Mouse (Mus musculus): Measurements from ENCODE around the gene Shkbp1. TPM values are rescaled to one million over a fixed set of nuclear protein-coding genes. Genes with fewer than 3 reads are reported as not detected.

The Shkbp1 gene
- polyA plus RNA-seq, 1 experiment from 2014 or later, result 29.6 TPM

GRCm38 (mm10) chr7:27371715-27372462 is 16.1 kb upstream of the Shkbp1 start:
- H3K4me1 ChIP-seq (ENCODE audit: control insufficient read depth, insufficient read depth, low read length), result no peaks in the 10 kb centered on the region
- H3K27ac ChIP-seq (ENCODE audit: low read depth, low read length), result no peak overlapping the region
- ATAC-seq (ENCODE audit: low read depth), result no peak
- H3K36me3 ChIP-seq (ENCODE audit: control insufficient read depth, insufficient read depth, low read length), result no peaks in the 10 kb centered on the region
- H3K4me2 ChIP-seq (ENCODE audit: low read depth, low read length), result no peak overlapping the region
- no peak overlapping the region for H3K9ac ChIP-seq (replicated peaks; ENCODE audit: low read depth, low read length)
- no peaks in the 10 kb centered on the region for H3K9me3 ChIP-seq (ENCODE audit: control insufficient read depth, low read length)
- no peak overlapping the region for H3K4me3 ChIP-seq (ENCODE audit: low read depth, low read length)
- peaks cover 84% of the 10 kb centered on the region for H3K27me3 ChIP-seq (ENCODE audit: control insufficient read depth, insufficient read depth, low read length)
- 7% methylated on average over 44 of the region's 44 CpGs for WGBS

- ATAC-seq (ENCODE audit: low read depth), result no peak
- Histone ChIP-seq H3K9me3 (ENCODE audit: control insufficient read depth, low read length) (no peaks in the 10 kb centered on the region), H3K4me1 (ENCODE audit: control insufficient read depth, insufficient read depth, low read length) (no peaks in the 10 kb centered on the region), H3K4me2 (ENCODE audit: low read depth, low read length) (no peak overlapping the region), H3K27me3 (ENCODE audit: control insufficient read depth, insufficient read depth, low read length) (peaks cover 93% of the 10 kb centered on the region), H3K36me3 (ENCODE audit: control insufficient read depth, insufficient read depth, low read length) (no peaks in the 10 kb centered on the region), H3K27ac (ENCODE audit: low read depth, low read length) (no peak overlapping the region), H3K4me3 (ENCODE audit: low read depth, low read length) (no peak overlapping the region), H3K9ac (replicated peaks; ENCODE audit: low read depth, low read length) (no peak overlapping the region)
- 76% methylated on average over 19 of the region's 19 CpGs for WGBS
Measured at GRCm38 (mm10) chr7:27369111-27369510, 13.3 kb upstream of the Shkbp1 start.

GRCm38 (mm10) chr7:27367976-27368375 is 12.2 kb upstream of the Shkbp1 start:
- no peaks in the 10 kb centered on the region for H3K36me3 ChIP-seq (ENCODE audit: control insufficient read depth, insufficient read depth, low read length)
- no peak overlapping the region for H3K4me2 ChIP-seq (ENCODE audit: low read depth, low read length)
- H3K27ac ChIP-seq (ENCODE audit: low read depth, low read length), result no peak overlapping the region
- no peak overlapping the region for H3K4me3 ChIP-seq (ENCODE audit: low read depth, low read length)
- H3K9me3 ChIP-seq (ENCODE audit: control insufficient read depth, low read length), result no peaks in the 10 kb centered on the region
- no peak for ATAC-seq (ENCODE audit: low read depth)
- no peak overlapping the region for H3K9ac ChIP-seq (replicated peaks; ENCODE audit: low read depth, low read length)
- 18% methylated on average over 11 of the region's 11 CpGs for WGBS
- peaks cover 91% of the 10 kb centered on the region for H3K27me3 ChIP-seq (ENCODE audit: control insufficient read depth, insufficient read depth, low read length)
- no peaks in the 10 kb centered on the region for H3K4me1 ChIP-seq (ENCODE audit: control insufficient read depth, insufficient read depth, low read length)

- no peaks in the 10 kb centered on the region for H3K36me3 ChIP-seq (ENCODE audit: control insufficient read depth, insufficient read depth, low read length)
- no peak overlapping the region for H3K9ac ChIP-seq (replicated peaks; ENCODE audit: low read depth, low read length)
- H3K4me1 ChIP-seq (ENCODE audit: control insufficient read depth, insufficient read depth, low read length), result no peaks in the 10 kb centered on the region
- H3K27me3 ChIP-seq (ENCODE audit: control insufficient read depth, insufficient read depth, low read length), result peaks cover 76% of the 10 kb centered on the region
- no peak overlapping the region for H3K4me3 ChIP-seq (ENCODE audit: low read depth, low read length)
- WGBS, result 39% methylated on average over 21 of the region's 21 CpGs
- no peaks in the 10 kb centered on the region for H3K9me3 ChIP-seq (ENCODE audit: control insufficient read depth, low read length)
- H3K27ac ChIP-seq (ENCODE audit: low read depth, low read length), result no peak overlapping the region
- ATAC-seq (ENCODE audit: low read depth), result no peak
- H3K4me2 ChIP-seq (ENCODE audit: low read depth, low read length), result no peak overlapping the region
Measured at GRCm38 (mm10) chr7:27366082-27366844, 10.4 kb upstream of the Shkbp1 start.

- no peak overlapping the region for H3K27ac ChIP-seq (ENCODE audit: low read depth, low read length)
- H3K9me3 ChIP-seq (ENCODE audit: control insufficient read depth, low read length), result no peaks in the 10 kb centered on the region
- no peaks in the 10 kb centered on the region for H3K36me3 ChIP-seq (ENCODE audit: control insufficient read depth, insufficient read depth, low read length)
Measured at GRCm38 (mm10) chr7:27364379-27364778, 8.6 kb upstream of the Shkbp1 start.

GRCm38 (mm10) chr7:27361283-27361946 is 5.6 kb upstream of the Shkbp1 start:
- Histone ChIP-seq H3K9me3 (ENCODE audit: control insufficient read depth, low read length) (no peaks in the 10 kb centered on the region), H3K4me3 (ENCODE audit: low read depth, low read length) (peak overlapping the region; percentile 44), H3K27me3 (ENCODE audit: control insufficient read depth, insufficient read depth, low read length) (peaks cover 41% of the 10 kb centered on the region), H3K4me2 (ENCODE audit: low read depth, low read length) (peak overlapping the region; percentile 66), H3K27ac (ENCODE audit: low read depth, low read length) (no peak overlapping the region; the same call in 1 of the 2 replicates), H3K36me3 (ENCODE audit: control insufficient read depth, insufficient read depth, low read length) (no peaks in the 10 kb centered on the region), H3K9ac (replicated peaks; ENCODE audit: low read depth, low read length) (peak overlapping the region; percentile 58; the same call in 1 of the 2 replicates), H3K4me1 (ENCODE audit: control insufficient read depth, insufficient read depth, low read length) (no peaks in the 10 kb centered on the region)
- WGBS, result under 1% methylated on average over 52 of the region's 52 CpGs
- ATAC-seq (ENCODE audit: low read depth), result peak; percentile 93

More at GRCm38 (mm10) chr7:27364379-27364778, 8.6 kb upstream of the Shkbp1 start:
- WGBS, result 4% methylated on average over 29 of the region's 29 CpGs
- no peak overlapping the region for H3K4me2 ChIP-seq (ENCODE audit: low read depth, low read length)
- ATAC-seq (ENCODE audit: low read depth), result no peak
- peaks cover 61% of the 10 kb centered on the region for H3K27me3 ChIP-seq (ENCODE audit: control insufficient read depth, insufficient read depth, low read length)
- H3K4me3 ChIP-seq (ENCODE audit: low read depth, low read length), result no peak overlapping the region
- no peak overlapping the region for H3K9ac ChIP-seq (replicated peaks; ENCODE audit: low read depth, low read length)
- H3K4me1 ChIP-seq (ENCODE audit: control insufficient read depth, insufficient read depth, low read length), result no peaks in the 10 kb centered on the region

- no peak overlapping the region for H3K27ac ChIP-seq (ENCODE audit: low read depth, low read length)
- H3K4me2 ChIP-seq (ENCODE audit: low read depth, low read length), result peak overlapping the region; percentile 66; the same call in 1 of the 2 replicates
- no peaks in the 10 kb centered on the region for H3K9me3 ChIP-seq (ENCODE audit: control insufficient read depth, low read length)
- no peak for ATAC-seq (ENCODE audit: low read depth)
- H3K4me1 ChIP-seq (ENCODE audit: control insufficient read depth, insufficient read depth, low read length), result no peaks in the 10 kb centered on the region
- 57% methylated on average over 6 of the region's 6 CpGs for WGBS
- H3K4me3 ChIP-seq (ENCODE audit: low read depth, low read length), result no peak overlapping the region
- H3K36me3 ChIP-seq (ENCODE audit: control insufficient read depth, insufficient read depth, low read length), result no peaks in the 10 kb centered on the region
- H3K9ac ChIP-seq (replicated peaks; ENCODE audit: low read depth, low read length), result no peak overlapping the region
- H3K27me3 ChIP-seq (ENCODE audit: control insufficient read depth, insufficient read depth, low read length), result peaks cover 35% of the 10 kb centered on the region
Measured at GRCm38 (mm10) chr7:27360749-27361148, 4.9 kb upstream of the Shkbp1 start.

- H3K9me3 ChIP-seq (ENCODE audit: control insufficient read depth, low read length), result no peaks in the 10 kb centered on the region
- no peak overlapping the region for H3K27ac ChIP-seq (ENCODE audit: low read depth, low read length)
- H3K4me3 ChIP-seq (ENCODE audit: low read depth, low read length), result no peak overlapping the region
- no peaks in the 10 kb centered on the region for H3K36me3 ChIP-seq (ENCODE audit: control insufficient read depth, insufficient read depth, low read length)
- H3K4me1 ChIP-seq (ENCODE audit: control insufficient read depth, insufficient read depth, low read length), result peaks cover 1% of the 10 kb centered on the region; the same call in 1 of the 2 replicates
- peaks cover 25% of the 10 kb centered on the region for H3K27me3 ChIP-seq (ENCODE audit: control insufficient read depth, insufficient read depth, low read length)
- no peak for ATAC-seq (ENCODE audit: low read depth)
- no peak overlapping the region for H3K9ac ChIP-seq (replicated peaks; ENCODE audit: low read depth, low read length)
- H3K4me2 ChIP-seq (ENCODE audit: low read depth, low read length), result no peak overlapping the region
- 89% methylated on average over 9 of the region's 9 CpGs for WGBS
Measured at GRCm38 (mm10) chr7:27359706-27360358, 4.0 kb upstream of the Shkbp1 start.
